Mouse (Mus musculus) testis, postnatal 14 days (tissue): ENCODE measurements around the gene Podxl2.

Experiments
- DNase-seq: peaks from one replicate; pipeline ENCODE4 v3.0.0; 2021; ENCODE audit warnings: low spot score

The Podxl2 gene

DNA sequence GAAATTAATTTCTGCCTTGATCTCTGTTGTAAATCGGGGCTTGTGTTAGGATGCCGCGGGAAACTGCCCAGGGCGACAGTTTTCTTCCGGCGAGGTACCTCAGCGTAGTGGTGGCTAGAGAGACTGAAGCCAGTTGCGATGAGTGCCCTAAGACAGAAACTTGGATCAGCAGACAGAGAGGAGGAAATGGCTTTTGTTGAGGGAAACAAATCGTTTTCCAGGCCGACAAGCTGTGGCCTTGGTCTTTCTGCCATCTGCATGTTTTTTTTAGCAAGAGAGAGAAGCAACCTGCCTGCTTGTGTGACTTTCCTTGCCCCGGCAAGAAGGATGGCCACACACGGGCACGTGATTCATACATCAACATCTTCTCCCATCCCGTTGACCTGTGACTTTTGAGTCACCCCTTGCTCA lies 80.3 kb downstream of the Podxl2 start:
- no peak for DNase-seq

- DNase-seq, result no peak
Measured at GRCm38 (mm10) chr6:88793872-88794271, 81.0 kb downstream of the Podxl2 start.

- DNase-seq, result no peak
Measured at GRCm38 (mm10) chr6:88793243-88793642, 81.6 kb downstream of the Podxl2 start.
